Mouse (Mus musculus): ENCODE measurements at regions not wholly inside any gene's neighbourhood (a gene's known extent, or its start where the extent isn't known, plus 50 kb on each side); places are given as distances from the start of the nearest gene placed in this dataset.

DNA sequence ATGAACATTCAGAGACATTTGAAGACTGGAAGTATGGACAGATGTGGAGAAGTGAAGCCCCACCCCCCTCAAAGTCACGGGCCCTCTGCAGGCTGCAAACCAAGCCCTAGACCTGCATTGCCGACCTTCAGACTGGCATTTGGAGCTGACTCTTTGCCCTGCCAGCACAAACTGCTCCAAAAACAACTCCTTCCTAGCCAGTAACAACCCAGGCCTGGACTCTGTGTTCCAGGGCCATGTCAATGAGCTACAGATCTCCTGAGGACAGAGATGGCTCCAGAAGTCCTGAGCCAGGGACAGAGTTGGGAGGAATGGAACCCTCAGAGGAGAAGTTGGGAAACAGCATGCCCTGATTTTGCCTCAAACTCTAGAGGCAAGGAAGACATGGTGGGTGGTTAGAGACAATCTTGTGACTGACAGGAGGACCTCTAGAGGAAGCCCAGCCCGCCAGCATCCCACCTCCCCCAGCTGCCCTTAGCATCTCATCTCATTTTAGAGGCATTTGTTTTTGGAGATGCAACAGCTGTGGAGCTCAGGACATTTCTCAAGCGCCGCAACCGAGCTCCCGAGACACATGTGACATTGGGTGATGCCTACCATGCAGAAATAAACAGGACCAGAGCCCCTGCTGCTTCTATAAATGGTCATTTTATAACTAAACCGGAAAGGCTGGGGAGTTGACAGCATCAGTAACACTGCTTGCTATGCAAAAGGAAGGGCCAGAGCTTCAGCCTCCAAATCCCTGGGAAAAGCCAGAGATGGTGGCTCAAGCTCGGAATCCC lies 56.2 kb upstream of the Tbx5 start:
- 40% methylated on average over 9 of the region's 9 CpGs for WGBS
- Histone ChIP-seq H3K27me3 (0 out of 2 replicates have a peak, but pooled peaks cover 3% of the 10 kb centered on the region), H3K9ac (no peak overlapping the region), H3K4me1 (peaks cover 32% of the 10 kb centered on the region), H3K4me3 (no peak overlapping the region), H3K36me3 (no peaks in the 10 kb centered on the region), H3K4me2 (no peak overlapping the region), H3K27ac (peak overlapping the region; percentile 93), H3K9me3 (no peaks in the 10 kb centered on the region)
- ATAC-seq (ENCODE audit: borderline replicate concordance, extremely low read depth, low FRiP score, low TSS enrichment): peak; percentile 86

DNA sequence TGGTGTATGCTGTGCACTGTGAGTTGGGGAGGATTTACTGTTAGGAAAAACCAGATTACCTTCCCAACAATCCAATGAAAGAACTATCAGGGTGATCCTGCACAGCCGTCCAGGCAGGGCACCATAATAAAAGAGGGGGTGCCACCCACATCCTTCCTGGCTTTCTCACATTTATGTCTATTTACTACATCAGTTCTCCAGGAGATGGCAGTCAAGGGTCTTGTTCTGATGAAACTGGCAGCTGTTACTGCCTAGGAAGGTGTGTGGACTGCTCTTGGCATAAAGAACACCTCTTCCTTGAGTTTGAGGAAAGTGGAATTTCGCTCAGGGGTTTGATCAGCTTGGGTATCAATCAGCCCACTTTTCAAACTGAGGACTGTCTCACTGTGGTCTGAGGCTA lies 54.6 kb upstream of the Tbx5 start:
- Histone ChIP-seq H3K36me3 (no peaks in the 10 kb centered on the region), H3K4me2 (no peak overlapping the region), H3K27ac (peak overlapping the region; percentile 93; the same call in 1 of the 2 replicates), H3K4me3 (no peak overlapping the region), H3K9ac (no peak overlapping the region), H3K4me1 (peaks cover 41% of the 10 kb centered on the region), H3K9me3 (no peaks in the 10 kb centered on the region), H3K27me3 (0 out of 2 replicates have a peak, but pooled peaks cover 3% of the 10 kb centered on the region)
- no peak for ATAC-seq (ENCODE audit: borderline replicate concordance, extremely low read depth, low FRiP score, low TSS enrichment)
- WGBS: 10% methylated on average over 2 of the region's 2 CpGs

DNA sequence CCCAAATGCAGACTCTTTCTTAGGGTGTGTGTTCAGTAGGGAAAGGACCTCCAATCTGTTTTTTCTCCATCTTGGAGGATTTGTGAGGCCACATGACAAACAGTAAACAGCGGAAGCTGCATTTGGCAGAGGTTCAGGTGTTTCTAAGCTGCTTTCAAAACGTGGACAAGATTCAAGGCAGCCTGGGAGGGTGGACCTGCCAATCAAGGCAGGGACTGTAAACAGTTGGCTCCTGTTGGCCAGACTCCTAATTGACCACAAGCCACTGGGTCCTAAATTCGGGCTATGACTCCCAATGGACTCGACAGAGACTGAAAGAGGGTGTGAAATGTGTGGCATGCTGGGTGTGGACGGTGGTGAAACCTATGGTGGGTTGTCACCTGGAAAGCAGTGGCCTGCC lies 51.1 kb upstream of the Tbx5 start:
- 29% methylated on average over 5 of the region's 5 CpGs for WGBS
- 0 out of 2 replicates have a peak, but pooled peaks cover 3% of the 10 kb centered on the region for H3K27me3 ChIP-seq
- 0 out of 2 replicates have a peak overlapping the region, but pooled peaks have one; percentile 20 for H3K27ac ChIP-seq
- H3K4me2 ChIP-seq: no peak overlapping the region
- peak; percentile 61; the same call in 1 of the 2 replicates for ATAC-seq (ENCODE audit: borderline replicate concordance, extremely low read depth, low FRiP score, low TSS enrichment)
- H3K4me1 ChIP-seq: peaks cover 35% of the 10 kb centered on the region
- no peak overlapping the region for H3K4me3 ChIP-seq
- no peaks in the 10 kb centered on the region for H3K9me3 ChIP-seq
- no peaks in the 10 kb centered on the region for H3K36me3 ChIP-seq
- H3K9ac ChIP-seq: no peak overlapping the region

Data from lung, embryonic 15.5 days (tissue).